Mouse (Mus musculus) lung, adult 18-20 months (tissue): ENCODE results near the gene Ceacam5.

Experiments used
- DNase-seq, 2 experiments: peaks; one replicate each; pipeline ENCODE4 v3.0.0; 2022; ENCODE audit warnings: mixed read lengths in 2 of 2

Gene Ceacam5

DNA sequence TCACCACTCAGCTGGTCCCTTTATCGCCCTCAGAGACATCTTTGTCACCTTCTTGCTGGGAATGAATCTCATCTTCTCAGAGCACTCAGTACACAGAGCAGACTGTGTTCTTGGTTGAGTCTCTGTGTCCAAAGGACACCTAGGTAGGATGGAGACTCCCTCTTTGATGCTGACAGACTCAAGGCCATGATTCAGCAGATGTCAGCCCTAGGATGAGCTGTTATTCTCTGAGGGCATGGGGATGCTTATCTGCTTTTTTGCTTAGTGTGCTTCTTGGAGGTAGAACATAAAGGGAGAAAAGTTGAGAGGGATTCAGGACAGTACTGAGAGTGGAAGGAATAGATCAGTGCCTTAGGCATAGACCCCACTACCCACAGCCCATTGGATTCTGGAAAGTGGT, at the start of gene Ceacam5:
Ceacam5 (plus strand) TSS at position 301 of the 400 bp plus-strand sequence.
- no peak for DNase-seq
